Mouse (Mus musculus): Measurements from ENCODE around the gene Fam169a. TPM values are rescaled to one million over a fixed set of nuclear protein-coding genes. Genes with fewer than 3 reads are reported as not detected.

The Fam169a gene
- total and polyA plus RNA-seq, 3 experiments, result 0.42 to 0.79 TPM; not detected in 1

DNA sequence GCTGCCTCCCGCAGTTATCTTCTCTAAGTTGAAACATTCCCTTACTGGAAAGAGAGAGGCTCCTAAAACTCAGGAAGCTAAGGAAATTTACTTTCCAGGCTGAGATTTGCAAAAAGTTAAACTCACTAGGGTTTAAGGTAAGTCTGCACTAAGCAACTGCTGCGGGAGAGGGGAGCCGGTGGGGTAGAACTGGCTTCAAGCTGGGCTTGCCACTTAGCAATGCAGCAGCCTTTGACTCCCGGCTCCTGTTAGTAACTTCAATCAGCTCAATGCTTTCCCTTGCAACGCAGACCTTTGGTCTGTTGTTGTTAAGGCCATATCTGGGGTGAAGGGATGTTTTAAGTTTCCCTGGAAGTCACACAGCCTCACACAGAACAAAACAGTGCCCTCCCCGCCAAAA is 605 bp downstream of the Fam169a start:
- no peaks in the 10 kb centered on the region for H3K36me3 ChIP-seq (replicated peaks in 1 of 2; ENCODE audit: control insufficient read depth in 1 of 2, insufficient read depth in 1 of 2, low read length in 1 of 2)
- peaks cover 0 to 5% of the 10 kb centered on the region in 2 experiments; a peak in 2 of 4 replicates for H3K4me1 ChIP-seq (ENCODE audit: control insufficient read depth in 1 of 2, insufficient read depth in 2 of 2)
- H3K9me3 ChIP-seq (replicated peaks; ENCODE audit: low read length), result peaks cover 6% of the 10 kb centered on the region
- in situ Hi-C loops (cut with MboI; ENCODE audit: low pct_ligation_motif_present, low pct_unique_long_range_greater_than_20kb, low sequenced_read_pairs) (no loop called here), dilution Hi-C loops (cut with MboI; ENCODE audit: extremely low pct_ligation_motif_present, extremely low pct_unique_long_range_greater_than_20kb, low sequenced_read_pairs) (no loop called here)
- no peaks in the 10 kb centered on the region for H3K79me2 ChIP-seq (replicated peaks; ENCODE audit: control insufficient read depth, extremely low read depth, insufficient read depth, poor library complexity, severe bottlenecking)
- no peak overlapping the region for H3K27ac ChIP-seq (ENCODE audit: insufficient read depth, low read depth)
- H3K4me3 ChIP-seq (replicated peaks in 1 of 3; ENCODE audit: low read depth in 2 of 3, low read length in 2 of 3, poor library complexity in 1 of 3), result no peak overlapping the region
- H3K27me3 ChIP-seq (replicated peaks), result no peaks in the 10 kb centered on the region
- TF ChIP-seq NRF1 (IDR thresholded peaks at IDR 0.05; ENCODE audit: low read depth, low read length), result no peak
- no peak for TF ChIP-seq ZMIZ1 (IDR thresholded peaks at IDR 0.05; ENCODE audit: low read depth, low read length)
- no peak for TF ChIP-seq JUND (conservative IDR thresholded peaks at IDR 0.05; ENCODE audit: low read depth, low read length)
- TF ChIP-seq PAX5 (IDR thresholded peaks at IDR 0.05; ENCODE audit: low read length), result no peak
- no peak for TF ChIP-seq EP300 (IDR thresholded peaks at IDR 0.05; ENCODE audit: low read length)
- no peak for TF ChIP-seq MXI1 (IDR thresholded peaks at IDR 0.05; ENCODE audit: low read depth, low read length)
- no peak for TF ChIP-seq MEF2A (IDR thresholded peaks at IDR 0.05; ENCODE audit: borderline replicate concordance, low read depth, low read length)
- TF ChIP-seq ETS1 (conservative IDR thresholded peaks at IDR 0.05; ENCODE audit: low read depth, low read length), result no peak
- no peak for TF ChIP-seq RCOR1 (conservative IDR thresholded peaks at IDR 0.05; ENCODE audit: low read depth, low read length)
- no peak for TF ChIP-seq MAX (IDR thresholded peaks at IDR 0.05; ENCODE audit: low read length)
- no peak for TF ChIP-seq ZKSCAN1 (IDR thresholded peaks at IDR 0.05; ENCODE audit: borderline replicate concordance, low read depth, low read length)
- no peak for TF ChIP-seq POLR2AphosphoS2 (IDR thresholded peaks at IDR 0.05; ENCODE audit: low read depth, low read length)
- no peak for TF ChIP-seq RAD21 (IDR thresholded peaks at IDR 0.05; ENCODE audit: low read depth, low read length)
- TF ChIP-seq KAT2A (IDR thresholded peaks at IDR 0.05; ENCODE audit: insufficient replicate concordance, low read length), result no peak
- no peak for TF ChIP-seq UBTF (IDR thresholded peaks at IDR 0.05; ENCODE audit: low read depth, low read length)
- no peak for TF ChIP-seq SIN3A (IDR thresholded peaks at IDR 0.05; ENCODE audit: low read length)
- no peak for TF ChIP-seq CHD2 (IDR thresholded peaks at IDR 0.05; ENCODE audit: low read length)
- TF ChIP-seq CHD1 (IDR thresholded peaks at IDR 0.05; ENCODE audit: low read depth, low read length), result no peak
- no peak for TF ChIP-seq E2F4 (IDR thresholded peaks at IDR 0.05; ENCODE audit: insufficient replicate concordance, low read depth, low read length)
- DNase-seq (ENCODE audit: extremely low read depth), result no peak
- no peak overlapping the region for H3K9ac ChIP-seq (ENCODE audit: insufficient read depth, low read depth)
- no peak overlapping the region for H3K4me2 ChIP-seq (ENCODE audit: insufficient read depth, low read depth, poor library complexity, severe bottlenecking)

DNA sequence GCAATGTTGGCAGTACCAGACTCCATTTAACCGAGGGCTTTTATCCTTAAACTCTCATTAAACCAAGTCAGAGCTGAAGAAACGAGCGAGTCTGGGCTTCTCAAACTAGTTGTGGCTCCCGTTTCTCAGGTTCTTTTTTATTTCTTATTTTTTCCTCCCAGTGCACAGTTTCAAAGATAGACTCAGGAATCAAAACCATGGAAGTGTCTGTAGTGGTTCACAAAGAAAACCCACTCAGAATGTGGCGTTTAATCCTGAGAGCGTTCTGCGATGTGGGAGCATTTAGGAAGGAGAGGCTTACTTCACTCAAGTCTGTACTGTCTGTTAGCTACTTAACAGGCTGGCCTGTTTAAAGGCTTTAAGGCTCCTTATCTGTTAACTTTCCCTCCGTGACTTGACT is 1.1 kb downstream of the Fam169a start:
- H3K4me1 ChIP-seq (ENCODE audit: control insufficient read depth in 1 of 2, insufficient read depth in 2 of 2), result peaks cover 0 to 5% of the 10 kb centered on the region in 2 experiments; a peak in 2 of 4 replicates
- DNase-seq (ENCODE audit: extremely low read depth), result no peak
- H3K9me3 ChIP-seq (replicated peaks; ENCODE audit: low read length), result peaks cover 6% of the 10 kb centered on the region
- H3K4me3 ChIP-seq (replicated peaks in 1 of 3; ENCODE audit: low read depth in 2 of 3, low read length in 2 of 3, poor library complexity in 1 of 3), result no peak overlapping the region
- H3K27me3 ChIP-seq (replicated peaks), result no peaks in the 10 kb centered on the region
- no peak for TF ChIP-seq MAZ (IDR thresholded peaks at IDR 0.05; ENCODE audit: low read depth, low read length)
- TF ChIP-seq ZMIZ1 (IDR thresholded peaks at IDR 0.05; ENCODE audit: low read depth, low read length), result no peak
- no peak for TF ChIP-seq POLR2A (IDR thresholded peaks at IDR 0.05; ENCODE audit: low read depth, low read length)
- TF ChIP-seq CHD1 (IDR thresholded peaks at IDR 0.05; ENCODE audit: low read depth, low read length), result no peak
- TF ChIP-seq JUND (conservative IDR thresholded peaks at IDR 0.05; ENCODE audit: low read depth, low read length), result no peak
- TF ChIP-seq MXI1 (IDR thresholded peaks at IDR 0.05; ENCODE audit: low read depth, low read length), result no peak
- no peak for TF ChIP-seq SIN3A (IDR thresholded peaks at IDR 0.05; ENCODE audit: low read length)
- TF ChIP-seq CTCF (conservative IDR thresholded peaks at IDR 0.05 in 1 of 2, IDR thresholded peaks at IDR 0.05 in 1 of 2; ENCODE audit: low read depth in 2 of 2, low read length in 2 of 2), result no peak
- TF ChIP-seq HCFC1 (IDR thresholded peaks at IDR 0.05; ENCODE audit: low read depth, low read length), result no peak
- no peak for TF ChIP-seq ZNF384 (IDR thresholded peaks at IDR 0.05; ENCODE audit: low read depth, low read length)
- no peak for TF ChIP-seq POLR2AphosphoS2 (IDR thresholded peaks at IDR 0.05; ENCODE audit: low read depth, low read length)
- no peak for TF ChIP-seq CHD2 (IDR thresholded peaks at IDR 0.05; ENCODE audit: low read length)
- TF ChIP-seq USF2 (conservative IDR thresholded peaks at IDR 0.05; ENCODE audit: low read depth, low read length), result no peak
- TF ChIP-seq E2F4 (IDR thresholded peaks at IDR 0.05; ENCODE audit: insufficient replicate concordance, low read depth, low read length), result no peak
- no peak for TF ChIP-seq JUN (IDR thresholded peaks at IDR 0.05; ENCODE audit: insufficient read depth, low read depth, low read length)
- no peak for TF ChIP-seq RCOR1 (conservative IDR thresholded peaks at IDR 0.05; ENCODE audit: low read depth, low read length)
- no peaks in the 10 kb centered on the region for H3K36me3 ChIP-seq (replicated peaks in 1 of 2; ENCODE audit: control insufficient read depth in 1 of 2, insufficient read depth in 1 of 2, low read length in 1 of 2)
- H3K9ac ChIP-seq (ENCODE audit: insufficient read depth, low read depth), result no peak overlapping the region
- dilution Hi-C loops (cut with MboI; ENCODE audit: extremely low pct_ligation_motif_present, extremely low pct_unique_long_range_greater_than_20kb, low sequenced_read_pairs) (no loop called here), in situ Hi-C loops (cut with MboI; ENCODE audit: low pct_ligation_motif_present, low pct_unique_long_range_greater_than_20kb, low sequenced_read_pairs) (no loop called here)
- no peaks in the 10 kb centered on the region for H3K79me2 ChIP-seq (replicated peaks; ENCODE audit: control insufficient read depth, extremely low read depth, insufficient read depth, poor library complexity, severe bottlenecking)
- H3K27ac ChIP-seq (ENCODE audit: insufficient read depth, low read depth), result no peak overlapping the region
- no peak overlapping the region for H3K4me2 ChIP-seq (ENCODE audit: insufficient read depth, low read depth, poor library complexity, severe bottlenecking)

Measured in CH12.LX (cell line).